8 mouse cellular contexts compared by ENCODE assay signal in genomic region chrX:111462495-111462832, GRCm38 (mm10).
DNase-seq lines count a peak whose midpoint lies in the region; ATAC-seq lines count a peak whose summit lies in the region.

No protein-coding gene starts in this region.

- H3K4me2 ChIP-seq in forebrain, embryonic 15.5 days (replicated peaks), result peak overlapping the region; percentile 49
- H3K4me2 ChIP-seq in intestine, embryonic 14.5 days (ENCODE audit: low read length), result peak overlapping the region; percentile 49
- peak overlapping the region; percentile 72 for H3K4me2 ChIP-seq in liver, embryonic 16.5 days (ENCODE audit: low read depth, low read length)
- H3K4me2 ChIP-seq in stomach, embryonic 14.5 days (replicated peaks; ENCODE audit: low read depth, low read length), result peak overlapping the region; percentile 39

- peak overlapping the region; percentile 86 for H3K27ac ChIP-seq in forebrain, embryonic 15.5 days (replicated peaks)
- peak overlapping the region; percentile 54; the same call in 1 of the 2 replicates for H3K27ac ChIP-seq in intestine, embryonic 14.5 days (ENCODE audit: low read depth)
- H3K27ac ChIP-seq in liver, embryonic 16.5 days (ENCODE audit: low read length), result no peak overlapping the region
- peak overlapping the region; percentile 56; the same call in 1 of the 2 replicates for H3K27ac ChIP-seq in stomach, embryonic 14.5 days (ENCODE audit: low read length)

- H3K4me3 ChIP-seq in forebrain, embryonic 15.5 days, result peak overlapping the region; percentile 72
- peak overlapping the region; percentile 51 for H3K4me3 ChIP-seq in intestine, embryonic 14.5 days (ENCODE audit: low read depth, low read length)
- H3K4me3 ChIP-seq in liver, embryonic 16.5 days (ENCODE audit: low read depth, low read length), result peak overlapping the region; percentile 62
- peak overlapping the region; percentile 53 for H3K4me3 ChIP-seq in stomach, embryonic 14.5 days (ENCODE audit: low read depth, low read length)

- no peaks in the 10 kb centered on the region for H3K9me3 ChIP-seq in forebrain, embryonic 15.5 days
- H3K9me3 ChIP-seq in intestine, embryonic 14.5 days (ENCODE audit: control insufficient read depth, low read length), result no peaks in the 10 kb centered on the region
- H3K9me3 ChIP-seq in liver, embryonic 16.5 days (replicated peaks; ENCODE audit: control insufficient read depth, low read length), result no peaks in the 10 kb centered on the region
- H3K9me3 ChIP-seq in stomach, embryonic 14.5 days (ENCODE audit: control insufficient read depth, low read depth, low read length), result no peaks in the 10 kb centered on the region

- no peaks in the 10 kb centered on the region for H3K36me3 ChIP-seq in forebrain, embryonic 15.5 days
- no peaks in the 10 kb centered on the region for H3K36me3 ChIP-seq in intestine, embryonic 14.5 days (ENCODE audit: control insufficient read depth, insufficient read depth, low read length)
- H3K36me3 ChIP-seq in liver, embryonic 16.5 days (ENCODE audit: control insufficient read depth, insufficient read depth), result no peaks in the 10 kb centered on the region
- H3K36me3 ChIP-seq in stomach, embryonic 14.5 days (ENCODE audit: control insufficient read depth, insufficient read depth, low read length), result no peaks in the 10 kb centered on the region

- peak; percentile 5 for DNase-seq in layer of hippocampus, adult 11-12 months (ENCODE audit: low spot score)
- DNase-seq in layer of hippocampus, adult 9-10 months (ENCODE audit: low spot score), result no peak
- DNase-seq in brain, adult 2 months (ENCODE audit: low read depth, low spot score), result peak; percentile 12
- DNase-seq in intestine, embryonic 14.5 days (ENCODE audit: low spot score), result no peak
- no peak for DNase-seq in gastrocnemius, postnatal 36 days

- WGBS in forebrain, embryonic 15.5 days, result 28% methylated on average over 21 of the region's 21 CpGs
- 17% methylated on average over 20 of the region's 21 CpGs for WGBS in intestine, embryonic 14.5 days
- WGBS in liver, embryonic 16.5 days (ENCODE audit: insufficient replicate concordance), result 27% methylated on average over 21 of the region's 21 CpGs
- WGBS in stomach, embryonic 14.5 days, result 20% methylated on average over 21 of the region's 21 CpGs

- H3K27me3 ChIP-seq in forebrain, embryonic 15.5 days, result no peaks in the 10 kb centered on the region
- no peaks in the 10 kb centered on the region for H3K27me3 ChIP-seq in intestine, embryonic 14.5 days (replicated peaks; ENCODE audit: control insufficient read depth, insufficient read depth, low read length)
- no peaks in the 10 kb centered on the region for H3K27me3 ChIP-seq in liver, embryonic 16.5 days (ENCODE audit: control insufficient read depth, insufficient read depth, low read depth, low read length)
- H3K27me3 ChIP-seq in stomach, embryonic 14.5 days (ENCODE audit: control insufficient read depth, insufficient read depth, low read length), result no peaks in the 10 kb centered on the region

- no peak; the same call in 1 of the 2 replicates for ATAC-seq in forebrain, embryonic 15.5 days (replicated peaks)
- ATAC-seq in intestine, embryonic 14.5 days (replicated peaks; ENCODE audit: low FRiP score, low TSS enrichment, low read depth), result no peak; the same call in 1 of the 2 replicates
- ATAC-seq in liver, embryonic 16.5 days (ENCODE audit: low read depth), result peak; percentile 28
- peak; percentile 55; the same call in 1 of the 2 replicates for ATAC-seq in stomach, embryonic 14.5 days (ENCODE audit: insufficient number of reproducible peaks, insufficient read depth, low FRiP score, low read depth)

- peak overlapping the region; percentile 60 for H3K9ac ChIP-seq in forebrain, embryonic 15.5 days (replicated peaks)
- peak overlapping the region; percentile 58 for H3K9ac ChIP-seq in intestine, embryonic 14.5 days (ENCODE audit: low read length)
- H3K9ac ChIP-seq in liver, embryonic 16.5 days (ENCODE audit: low read depth, low read length), result peak overlapping the region; percentile 54
- peak overlapping the region; percentile 42 for H3K9ac ChIP-seq in stomach, embryonic 14.5 days (replicated peaks; ENCODE audit: low read depth, low read length)

- H3K4me1 ChIP-seq in forebrain, embryonic 15.5 days, result 0 out of 2 replicates have a peak, but pooled peaks cover 3% of the 10 kb centered on the region
- no peaks in the 10 kb centered on the region for H3K4me1 ChIP-seq in intestine, embryonic 14.5 days (replicated peaks; ENCODE audit: control insufficient read depth, insufficient read depth, low read length)
- no peaks in the 10 kb centered on the region for H3K4me1 ChIP-seq in liver, embryonic 16.5 days (ENCODE audit: control insufficient read depth, low read depth, low read length)
- H3K4me1 ChIP-seq in stomach, embryonic 14.5 days (ENCODE audit: control insufficient read depth, insufficient read depth, low read length), result no peaks in the 10 kb centered on the region

- intact Hi-C loops in gastrocnemius, postnatal 36 days (cut with DNase I), result no loop called here

Comparison
In these comparisons a context has a peak if more than half of its experiments do, and no peak if none do; other contexts are left out.
1. DNase-seq: peak in layer of hippocampus, adult 11-12 months (single experiment) and brain, adult 2 months (single experiment); none in layer of hippocampus, adult 9-10 months (single experiment), intestine, embryonic 14.5 days (single experiment) and gastrocnemius, postnatal 36 days (0 of 2).
2. ATAC-seq: peak in liver, embryonic 16.5 days (single experiment) and stomach, embryonic 14.5 days (single experiment); none in forebrain, embryonic 15.5 days (single experiment) and intestine, embryonic 14.5 days (single experiment).
3. Peak in every context shown above with its lines, with median percentiles within 50 percentile points of each other: H3K4me2 ChIP-seq, H3K4me3 ChIP-seq and H3K9ac ChIP-seq.